Mouse (Mus musculus): ENCODE measurements around the gene Glipr1l2. TPM values are rescaled to one million over a fixed set of nuclear protein-coding genes. Genes with fewer than 3 reads are reported as not detected.

The Glipr1l2 gene
- polyA plus RNA-seq, 1 experiment from 2014 or later, result not detected

GRCm38 (mm10) chr10:112132194-112132593 is 49.0 kb downstream of the Glipr1l2 start:
- Histone ChIP-seq H3K9ac (replicated peaks) (no peak overlapping the region), H3K4me1 (replicated peaks) (no peaks in the 10 kb centered on the region), H3K27me3 (no peaks in the 10 kb centered on the region), H3K9me3 (no peaks in the 10 kb centered on the region), H3K36me3 (no peaks in the 10 kb centered on the region), H3K4me2 (no peak overlapping the region), H3K27ac (no peak overlapping the region), H3K4me3 (replicated peaks) (no peak overlapping the region)
- no peak for ATAC-seq (ENCODE audit: insufficient number of reproducible peaks, insufficient read depth, low FRiP score, low TSS enrichment, low read depth)
- WGBS, result 91% methylated on average over 3 of the region's 3 CpGs

GRCm38 (mm10) chr10:112138050-112138870 is 55.1 kb downstream of the Glipr1l2 start:
- H3K4me2 ChIP-seq, result peak overlapping the region; percentile 47
- H3K4me3 ChIP-seq (replicated peaks), result peak overlapping the region; percentile 30
- H3K9me3 ChIP-seq, result no peaks in the 10 kb centered on the region
- H3K27me3 ChIP-seq, result no peaks in the 10 kb centered on the region
- no peaks in the 10 kb centered on the region for H3K36me3 ChIP-seq
- peak; percentile 75; the same call in 1 of the 2 replicates for ATAC-seq (ENCODE audit: insufficient number of reproducible peaks, insufficient read depth, low FRiP score, low TSS enrichment, low read depth)
- no peak overlapping the region for H3K9ac ChIP-seq (replicated peaks)
- no peak overlapping the region for H3K27ac ChIP-seq
- no peaks in the 10 kb centered on the region for H3K4me1 ChIP-seq (replicated peaks)
- 19% methylated on average over 9 of the region's 9 CpGs for WGBS

- no peak overlapping the region for H3K9ac ChIP-seq (replicated peaks)
- H3K27me3 ChIP-seq, result no peaks in the 10 kb centered on the region
- H3K4me1 ChIP-seq (replicated peaks), result no peaks in the 10 kb centered on the region
- peak overlapping the region; percentile 30 for H3K4me3 ChIP-seq (replicated peaks)
- H3K36me3 ChIP-seq, result no peaks in the 10 kb centered on the region
- WGBS, result 42% methylated on average over 6 of the region's 6 CpGs
- no peak for ATAC-seq (ENCODE audit: insufficient number of reproducible peaks, insufficient read depth, low FRiP score, low TSS enrichment, low read depth)
- peak overlapping the region; percentile 47 for H3K4me2 ChIP-seq
- H3K9me3 ChIP-seq, result no peaks in the 10 kb centered on the region
- H3K27ac ChIP-seq, result no peak overlapping the region
These were observed 55.8 kb downstream of the Glipr1l2 start for GRCm38 (mm10) chr10:112138871-112139430.

- H3K9me3 ChIP-seq, result no peaks in the 10 kb centered on the region
- no peak overlapping the region for H3K27ac ChIP-seq
- no peaks in the 10 kb centered on the region for H3K4me1 ChIP-seq (replicated peaks)
- no peak for ATAC-seq (ENCODE audit: insufficient number of reproducible peaks, insufficient read depth, low FRiP score, low TSS enrichment, low read depth)
- no peaks in the 10 kb centered on the region for H3K27me3 ChIP-seq
- no peak overlapping the region for H3K4me3 ChIP-seq (replicated peaks)
- H3K4me2 ChIP-seq, result no peak overlapping the region
- no peaks in the 10 kb centered on the region for H3K36me3 ChIP-seq
- 67% methylated on average over 2 of the region's 2 CpGs for WGBS
- H3K9ac ChIP-seq (replicated peaks), result no peak overlapping the region
These were observed 56.7 kb downstream of the Glipr1l2 start for GRCm38 (mm10) chr10:112139834-112140233.

Other genes with a start within 250 kb of the Glipr1l2 start
- gene Krr1, start 110.7 kb upstream of the Glipr1l2 start, polyA plus RNA-seq (2016; fragmentation: Nextera tagmentation; extraction: Ambion mirVana), result 53.3 and 55.8 TPM in 2 replicates
- 1.5 and 1.8 TPM in 2 replicates for gene Glipr1, start 80.7 kb upstream of the Glipr1l2 start, polyA plus RNA-seq (2016; fragmentation: Nextera tagmentation; extraction: Ambion mirVana)
- gene Glipr1l1, start 23.2 kb upstream of the Glipr1l2 start, polyA plus RNA-seq (2016; fragmentation: Nextera tagmentation; extraction: Ambion mirVana), result not detected in 2 replicates
- gene Glipr1l3, start 77.0 kb downstream of the Glipr1l2 start, polyA plus RNA-seq (2016; fragmentation: Nextera tagmentation; extraction: Ambion mirVana), result not detected in 2 replicates
- gene Caps2, start 80.3 kb downstream of the Glipr1l2 start, polyA plus RNA-seq (2016; fragmentation: Nextera tagmentation; extraction: Ambion mirVana), result 0.76 and 0.81 TPM in 2 replicates
- gene Kcnc2, start 187.8 kb downstream of the Glipr1l2 start, polyA plus RNA-seq (2016; fragmentation: Nextera tagmentation; extraction: Ambion mirVana), result 0.05 and 0.13 TPM in 2 replicates